In genomic region chr3:80311689-80312088, GRCm38 (mm10) we compare ENCODE assay signal across 19 mouse cellular contexts.
"Had no signal": no experiment of that assay in that cellular context is flagged by ENCODE, and none has a peak within 500 bp of the region (broad histone marks: within the 10 kb centered on the region; RNA-seq: fewer than 3 reads in every experiment).

No protein-coding gene starts in this region.

- H3K27ac ChIP-seq: kidney, postnatal 0 days; limb, embryonic 12.5 days; liver, embryonic 12.5 days; liver, embryonic 15.5 days; lung, embryonic 15.5 days; neural tube, embryonic 12.5 days; neural tube, embryonic 15.5 days; stomach, embryonic 15.5 days had no signal

- DNase-seq: kidney, adult 18-20 months; kidney, postnatal 4 days; liver; lung, adult 18-20 months; lung, postnatal 14 days; lung, postnatal 4 days; midbrain, embryonic 14.5 days; right cerebral cortex, adult 18-20 months; right cerebral cortex, postnatal 14 days; right cerebral cortex, postnatal 4 days; thymus, postnatal 36 days had no signal

- H3K27me3 ChIP-seq: limb, embryonic 12.5 days; liver, embryonic 12.5 days; liver, embryonic 15.5 days; lung, embryonic 15.5 days; neural tube, embryonic 12.5 days; neural tube, embryonic 15.5 days; stomach, embryonic 15.5 days had no signal

- ATAC-seq: liver, embryonic 12.5 days had no signal

- H3K4me3 ChIP-seq: limb, embryonic 12.5 days; liver, embryonic 12.5 days; liver, embryonic 15.5 days; lung, embryonic 15.5 days; neural tube, embryonic 12.5 days; neural tube, embryonic 15.5 days; stomach, embryonic 15.5 days had no signal

- H3K36me3 ChIP-seq: limb, embryonic 12.5 days; liver, embryonic 12.5 days; liver, embryonic 15.5 days; lung, embryonic 15.5 days; neural tube, embryonic 12.5 days; neural tube, embryonic 15.5 days; stomach, embryonic 15.5 days had no signal
